Mouse (Mus musculus) layer of hippocampus, adult 2 months (tissue): ENCODE measurements around the gene Amt. TPM values are rescaled to one million over a fixed set of nuclear protein-coding genes. Genes with fewer than 3 reads are reported as not detected.
A peak's percentile ranks its signal among the peaks of the same experiment; 100 is the strongest.
"Not testable (repeated sequence)": the region's sequence is repeated elsewhere in the genome, so short reads cannot be mapped to it uniquely, and the experiment has no call there.

Experiments
- DNase-seq, 2 experiments: peaks; one replicate each; pipeline ENCODE4 v3.0.0; 2022; ENCODE audit warnings: low spot score in 2 of 2
- H3K27ac ChIP-seq: fragments of 200-600 bp; 2 replicates; pipeline ENCODE4 v1.8.1; 2022
- H3K4me3 ChIP-seq: fragments of 200-600 bp; 2 replicates; pipeline ENCODE4 v1.8.1; 2022; ENCODE audit warnings: mild to moderate bottlenecking
- CTCF ChIP-seq: fragments of 200-600 bp; conservative IDR thresholded peaks from 2 replicates; pipeline ENCODE4 v1.8.1; 2022; ENCODE audit warnings: antibody characterized with exemption, mild to moderate bottlenecking, moderate library complexity
- total RNA-seq, 2 experiments: library from RNA; stranded (reverse); gene quantifications; 2 replicates each; pipeline ENCODE4 v1.2.3; 2021

Gene Amt
- total RNA-seq, 2 experiments from 2014 or later: 32.9 to 34.4 TPM

DNA sequence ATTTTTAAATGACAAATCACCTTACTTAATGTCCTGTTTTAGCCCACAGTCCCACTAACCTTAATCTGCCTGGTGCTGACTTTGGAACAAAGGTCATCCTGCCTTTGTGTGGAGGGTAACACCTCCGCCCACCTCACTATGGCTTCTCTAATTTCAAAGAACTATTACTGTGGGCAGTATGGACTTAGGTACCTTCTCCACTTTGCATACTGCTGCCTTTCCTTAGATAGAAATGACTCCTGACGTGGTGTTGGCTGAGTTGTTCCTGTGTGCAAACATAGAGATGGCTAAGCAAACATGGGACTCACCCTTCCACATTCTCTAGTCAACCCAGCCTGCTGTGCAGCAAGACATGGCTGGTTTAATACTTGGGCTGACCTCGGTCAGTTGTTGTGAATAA, 5.2 kb downstream of the Amt start:
- no peak for DNase-seq
- Histone ChIP-seq H3K4me3 (no peak overlapping the region), H3K27ac (no peak overlapping the region)
- TF ChIP-seq CTCF: no peak

DNA sequence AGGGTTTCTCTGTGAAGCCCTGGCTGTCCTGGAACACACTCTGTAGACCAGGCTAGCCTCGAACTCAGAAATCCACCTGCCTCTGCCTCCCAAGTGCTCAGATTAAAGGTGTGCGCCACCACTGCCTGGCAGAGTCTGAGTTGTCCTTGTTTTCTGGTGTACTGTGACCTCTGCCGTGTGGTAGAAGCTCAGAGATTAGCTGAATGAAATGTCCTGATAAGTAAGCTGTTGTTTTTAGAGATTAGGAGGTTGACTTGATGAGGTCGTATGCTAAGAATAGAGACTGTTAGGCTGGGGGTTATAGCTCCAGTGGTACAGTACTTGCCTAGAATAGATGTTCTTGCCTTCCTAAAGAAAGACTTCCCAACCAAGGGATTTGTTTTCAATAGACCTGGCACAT, 8.1 kb downstream of the Amt start:
- DNase-seq: no peak
- peak overlapping the region; percentile 95 for H3K4me3 ChIP-seq
- no peak for TF ChIP-seq CTCF
- H3K27ac ChIP-seq: peak overlapping the region; percentile 90; the same call in 1 of the 2 replicates

DNA sequence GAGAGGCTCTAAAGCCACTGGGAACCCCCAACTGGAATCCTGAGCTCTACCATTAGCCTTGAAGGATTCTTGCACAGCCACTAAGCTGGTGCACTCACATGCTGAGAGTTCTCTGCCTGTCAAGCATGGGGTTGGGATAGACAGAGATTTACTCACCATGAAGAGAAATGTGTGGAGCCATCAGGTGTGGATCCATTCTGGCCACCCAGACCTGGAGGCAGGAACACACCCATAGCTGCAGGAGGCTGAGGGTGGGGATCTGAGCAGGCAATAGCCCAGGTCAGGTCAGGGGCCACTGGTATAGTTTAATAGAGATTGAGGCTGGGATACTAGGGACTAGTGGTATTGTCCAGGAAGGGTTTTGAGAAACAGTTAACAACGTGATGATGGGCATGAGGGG, 8.5 kb downstream of the Amt start:
- DNase-seq: peak in 1 of 2 experiments; percentile 15
- H3K27ac ChIP-seq: peak overlapping the region; percentile 90
- H3K4me3 ChIP-seq: peak overlapping the region; percentile 95
- TF ChIP-seq CTCF: no peak

DNA sequence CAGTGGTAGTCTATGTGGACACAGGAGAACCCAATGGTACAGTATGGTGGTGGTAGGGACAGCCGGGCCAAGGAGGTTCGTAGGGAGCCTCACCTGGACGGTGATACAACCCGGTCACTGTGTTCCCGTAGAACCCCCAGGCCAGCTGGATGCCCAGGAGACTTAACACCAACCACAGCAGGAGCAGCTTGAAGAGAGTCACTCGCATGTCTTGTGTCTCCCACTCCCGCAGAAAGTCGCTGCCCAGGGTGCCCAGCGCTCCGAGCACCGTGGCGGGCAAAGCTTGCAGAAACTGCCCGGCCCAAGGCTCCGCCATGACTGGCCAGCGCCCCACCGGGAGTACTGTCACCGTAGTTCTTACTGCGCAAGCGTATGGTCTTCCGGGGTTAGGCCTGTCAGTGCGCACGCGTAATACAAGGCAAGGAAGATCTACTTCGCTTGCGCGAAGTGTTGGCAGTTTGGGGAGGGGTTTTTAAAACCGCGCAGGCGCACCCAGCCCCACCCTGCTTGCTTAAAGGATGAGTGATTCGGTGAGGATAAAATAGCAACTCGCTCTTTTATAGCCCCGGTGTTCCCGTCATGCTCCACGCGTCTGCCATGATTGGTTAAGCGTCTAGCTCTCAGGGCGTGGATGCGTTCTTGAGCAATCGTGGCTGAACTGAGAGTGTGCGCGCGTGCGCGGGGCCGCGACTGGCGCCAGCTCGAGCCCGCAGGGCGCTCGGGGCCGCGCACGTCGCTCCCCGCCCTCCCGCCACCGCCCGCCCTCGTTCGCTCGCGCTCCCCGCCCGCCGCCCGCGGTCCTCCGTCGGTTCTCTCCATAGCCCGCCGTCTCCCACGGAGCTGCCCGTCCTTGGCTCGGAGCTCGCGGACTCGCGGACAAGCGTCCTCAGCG, 9.2 kb downstream of the Amt start, which contains the start of the genes Rhoa and Tcta:
TSS of gene Rhoa (plus strand) at position 501 of the 892 bp plus-strand sequence.
TSS of gene Tcta (minus strand) at position 532 of the 892 bp plus-strand sequence.
- DNase-seq: peak; percentile 97 to 100
- Histone ChIP-seq H3K27ac (peak within 1 kb of the TSS; percentile 99), H3K4me3 (peak within 1 kb of the TSS; percentile 96)
- TF ChIP-seq CTCF: no peak

DNA sequence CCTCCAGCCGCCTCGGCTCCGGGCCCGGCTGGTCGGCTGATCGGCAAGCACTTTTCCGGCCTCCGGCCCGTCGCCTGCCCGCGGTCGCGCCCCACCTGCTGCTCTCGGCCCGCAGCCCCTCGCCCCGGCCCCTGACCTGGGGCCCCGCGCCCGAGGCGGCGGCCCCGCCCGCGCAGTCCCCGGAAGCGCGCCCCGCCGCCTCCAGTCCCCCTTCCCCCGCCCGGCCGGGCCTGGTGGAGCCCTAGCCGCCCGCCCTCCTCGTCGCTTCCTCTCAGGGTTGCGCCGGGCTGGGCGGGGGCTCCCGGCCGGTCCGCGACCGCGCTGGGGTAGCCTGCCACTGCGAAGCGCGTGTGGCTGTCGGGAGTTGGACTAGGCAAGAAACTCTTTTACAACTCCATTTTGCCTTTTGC, 9.9 kb downstream of the Amt start:
- H3K27ac ChIP-seq: peak overlapping the region; percentile 99
- peak; percentile 23 to 58 for DNase-seq
- TF ChIP-seq CTCF: no peak
- peak overlapping the region; percentile 96 for H3K4me3 ChIP-seq

DNA sequence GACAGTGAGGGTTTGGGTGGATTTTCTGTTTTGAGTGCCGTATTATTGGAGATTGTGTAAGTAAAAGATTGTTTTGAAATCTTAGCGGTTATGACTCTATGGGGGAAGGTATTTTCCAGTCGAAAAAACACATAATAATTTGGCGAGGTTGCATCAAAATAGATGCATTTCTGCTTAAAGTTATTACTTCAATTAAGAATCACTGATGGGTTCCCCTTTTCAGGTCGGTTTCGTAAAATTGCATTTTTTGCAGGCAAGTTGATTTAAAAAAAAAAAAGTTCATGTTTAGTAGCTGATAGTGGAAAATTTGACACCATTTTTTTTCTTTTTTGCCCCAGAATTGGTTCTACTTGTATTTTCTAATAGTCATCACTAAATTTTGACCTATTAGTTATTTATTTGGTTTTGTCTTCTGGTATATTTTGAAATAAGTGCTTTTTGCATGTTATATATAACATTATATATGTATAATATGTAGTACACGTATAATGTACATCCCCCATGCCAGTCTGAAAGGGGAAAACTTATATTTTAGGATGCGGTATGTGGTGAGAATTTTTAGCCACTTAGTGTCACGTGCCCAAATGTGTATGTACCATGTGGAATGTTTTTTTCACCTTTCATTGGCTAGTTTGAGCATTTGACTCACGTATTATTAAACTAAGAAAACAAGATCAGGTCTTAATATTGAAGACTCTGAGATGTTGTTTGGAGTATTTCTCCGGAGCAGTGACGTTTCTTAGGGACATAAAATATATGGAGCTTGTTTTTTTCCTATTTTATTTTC, 10.6 kb downstream of the Amt start:
- DNase-seq: no peak
- H3K27ac ChIP-seq: peak overlapping the region; percentile 99
- H3K4me3 ChIP-seq: peak overlapping the region; percentile 96
- no peak for TF ChIP-seq CTCF

DNA sequence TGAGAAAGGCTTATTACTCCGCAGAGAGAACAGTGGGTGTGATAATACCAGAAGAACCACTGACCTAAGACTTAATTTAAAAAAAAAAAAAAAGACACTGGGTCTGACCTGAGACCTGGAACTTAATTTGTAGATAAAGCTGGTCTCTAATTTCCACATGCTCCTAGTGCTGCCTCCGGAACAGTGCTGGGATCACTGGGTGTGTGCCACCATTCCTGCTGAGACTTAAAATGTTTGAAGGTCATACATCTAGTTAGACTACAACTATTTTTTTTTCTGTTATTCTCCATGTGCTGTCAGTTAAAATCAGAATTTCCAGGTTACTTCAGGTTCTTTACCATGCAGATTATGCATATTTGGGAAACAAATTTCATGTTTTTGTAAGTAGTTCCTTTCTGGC, 11.5 kb downstream of the Amt start:
- DNase-seq: no peak
- H3K27ac ChIP-seq: 0 out of 2 replicates have a peak overlapping the region, but pooled peaks have one; percentile 18
- H3K4me3 ChIP-seq: peak overlapping the region; percentile 96; the same call in 1 of the 2 replicates
- no peak for TF ChIP-seq CTCF

DNA sequence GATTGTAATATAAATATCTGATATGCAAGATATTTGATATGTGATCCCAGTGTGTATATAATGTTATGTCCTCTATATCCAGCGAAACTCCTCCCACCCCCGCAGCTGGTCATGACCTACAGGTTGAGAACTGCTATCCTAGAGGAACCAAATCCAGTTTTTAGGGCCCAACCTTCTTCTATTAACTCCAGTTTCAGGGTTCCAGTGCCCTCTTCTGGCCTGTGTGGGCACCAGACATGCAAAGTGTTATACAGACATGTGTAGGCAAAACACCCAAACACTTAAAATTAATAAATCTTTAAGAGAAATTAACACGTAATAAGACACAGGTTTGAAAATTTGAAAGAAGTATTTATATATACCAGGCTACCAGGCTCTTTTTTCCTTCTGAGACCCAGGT, 20.9 kb downstream of the Amt start:
- no peak overlapping the region for H3K27ac ChIP-seq
- no peak overlapping the region for H3K4me3 ChIP-seq
- DNase-seq: no peak
- TF ChIP-seq CTCF: peak; percentile 59

DNA sequence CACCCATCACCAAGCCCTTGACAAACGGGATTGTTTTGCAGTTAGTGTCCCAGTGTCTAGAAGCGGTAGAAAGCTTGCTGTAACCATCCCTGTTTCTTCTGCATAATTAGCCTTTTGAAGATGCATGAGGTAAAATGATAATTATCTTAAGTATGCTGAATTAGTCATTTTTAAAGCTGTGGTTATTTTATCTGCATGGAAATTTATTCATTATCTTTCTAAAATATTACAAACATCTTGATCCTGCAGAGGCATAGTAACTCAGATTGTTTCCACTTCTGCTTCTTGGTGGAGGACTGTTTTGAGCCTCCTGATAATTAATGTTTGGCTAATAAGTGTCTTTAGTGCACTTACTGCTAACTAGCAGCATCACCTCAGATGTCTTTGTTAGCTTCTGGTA, 21.8 kb downstream of the Amt start:
- TF ChIP-seq CTCF: no peak
- DNase-seq: no peak
- no peak overlapping the region for H3K4me3 ChIP-seq
- H3K27ac ChIP-seq: no peak overlapping the region

DNA sequence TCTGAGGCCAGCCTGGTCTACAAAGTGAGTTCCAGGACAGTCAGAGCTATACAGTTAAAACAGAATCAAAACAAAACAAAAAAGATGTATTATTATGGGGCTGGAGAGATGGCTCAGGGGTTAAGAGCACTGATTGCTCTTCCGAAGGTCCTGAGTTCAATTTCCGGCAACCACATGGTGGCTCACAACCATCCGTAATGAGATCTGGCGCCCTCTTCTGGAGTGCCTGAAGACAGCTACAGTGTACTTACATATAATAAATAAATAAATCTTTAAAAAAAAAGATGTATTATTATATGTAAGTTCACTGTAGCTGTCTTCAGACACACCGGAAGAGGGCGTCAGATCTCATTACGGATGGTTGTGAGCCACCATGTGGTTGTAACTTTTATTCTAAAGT, 25.4 kb downstream of the Amt start:
- not testable (repeated sequence) for DNase-seq, H3K4me3 ChIP-seq, H3K27ac ChIP-seq
- TF ChIP-seq CTCF: peak; percentile 57

DNA sequence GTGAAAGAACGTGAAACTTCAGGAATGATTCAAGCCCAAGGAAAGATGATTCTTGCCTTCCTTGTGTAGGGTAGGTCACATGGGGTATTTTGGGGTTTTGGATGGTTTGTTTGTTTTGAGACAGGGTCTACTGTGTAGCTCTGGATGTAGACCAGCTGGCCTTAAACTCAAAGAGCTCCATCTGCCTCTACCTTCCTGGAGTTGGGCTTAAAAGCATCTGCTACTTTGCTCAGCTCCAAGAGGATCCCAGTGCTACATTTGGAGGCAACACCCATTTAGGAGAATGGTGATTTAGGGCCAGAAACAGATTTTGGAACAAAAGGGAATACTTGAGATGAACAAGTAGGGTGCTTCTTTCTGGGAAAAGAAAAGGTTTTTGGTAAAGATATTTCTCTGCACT, 28.1 kb downstream of the Amt start:
- H3K27ac ChIP-seq: no peak overlapping the region
- DNase-seq: no peak
- TF ChIP-seq CTCF: no peak
- no peak overlapping the region for H3K4me3 ChIP-seq

DNA sequence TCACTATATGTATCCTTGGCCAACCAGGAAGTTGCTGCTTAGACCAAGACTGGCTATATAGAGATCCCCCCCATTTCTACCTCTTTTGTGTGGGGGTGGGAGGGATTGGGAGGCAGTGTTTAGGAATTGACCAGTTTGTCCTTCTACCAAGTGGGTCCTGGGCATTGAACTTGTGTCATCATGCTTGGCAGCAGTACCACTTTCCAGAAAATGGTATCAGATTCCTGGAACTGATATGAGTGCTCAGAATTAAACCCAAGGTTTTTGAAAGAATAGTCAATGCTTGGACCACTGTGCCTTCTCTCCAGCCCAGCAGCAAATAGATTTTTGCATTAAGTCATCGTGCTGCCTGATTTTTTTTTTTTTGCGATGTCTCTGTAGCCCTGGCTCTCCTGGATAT, 29.2 kb downstream of the Amt start:
- no peak for TF ChIP-seq CTCF

DNA sequence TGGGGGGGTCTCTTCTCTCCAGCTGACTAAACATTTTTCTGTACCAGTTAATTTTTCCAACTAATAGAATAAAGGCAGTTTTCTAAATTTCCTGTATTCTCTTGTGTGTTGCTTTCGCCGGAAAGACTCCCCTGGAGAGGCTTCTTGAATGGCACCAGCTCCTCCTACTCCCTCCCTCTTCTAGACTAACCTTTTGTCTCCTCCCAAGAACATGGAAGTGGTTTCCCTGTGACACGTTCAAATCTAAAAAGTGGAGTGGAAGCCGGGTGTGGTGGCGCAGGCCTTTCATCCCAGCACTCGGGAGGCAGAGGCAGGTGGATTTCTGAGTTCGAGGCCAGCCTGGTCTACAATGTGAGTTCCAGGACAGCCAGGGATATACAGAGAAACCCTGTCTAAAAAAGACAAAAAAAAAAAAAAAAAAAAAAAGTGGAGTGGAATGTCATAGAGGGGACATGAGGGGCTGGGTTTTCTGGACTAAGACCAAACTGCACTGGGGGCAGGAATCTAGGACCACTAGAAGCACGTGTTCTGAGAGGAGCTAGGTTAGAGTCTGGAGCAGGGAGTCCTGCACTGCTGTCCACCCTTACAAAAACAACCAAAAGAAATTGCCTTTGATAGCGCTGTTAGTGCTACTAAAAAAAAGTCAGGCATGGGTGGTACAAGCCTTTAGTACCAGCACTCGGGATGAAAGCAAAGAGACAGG, 41.3 kb downstream of the Amt start:
- no peak for DNase-seq
- no peak for TF ChIP-seq CTCF
- peak overlapping the region; percentile 94 for H3K27ac ChIP-seq
- no peak overlapping the region for H3K4me3 ChIP-seq

More for the DNA sequence above, 29.2 kb downstream of the Amt start:
- Histone ChIP-seq H3K27ac (no peak overlapping the region), H3K4me3 (no peak overlapping the region)
- no peak for DNase-seq
